Mouse (Mus musculus): Measurements from ENCODE around the gene Gm20721. TPM values are rescaled to one million over a fixed set of nuclear protein-coding genes. Genes with fewer than 3 reads are reported as not detected.

The Gm20721 gene
- total and polyA plus RNA-seq, 3 experiments = 55.7 to 363 TPM; not detected in 1

GRCm38 (mm10) chr2:174302526-174302925 is 44.0 kb downstream of the Gm20721 start:
- no peak for DNase-seq (ENCODE audit: extremely low read depth)
- no peaks in the 10 kb centered on the region for H3K4me1 ChIP-seq (ENCODE audit: control insufficient read depth in 1 of 2, insufficient read depth in 2 of 2)
- dilution Hi-C loops (cut with MboI; ENCODE audit: extremely low pct_ligation_motif_present, extremely low pct_unique_long_range_greater_than_20kb, low sequenced_read_pairs) = no loop called here
- H3K4me3 ChIP-seq (replicated peaks in 1 of 3; ENCODE audit: low read depth in 2 of 3, low read length in 2 of 3, poor library complexity in 1 of 3) = no peak overlapping the region
- peaks cover 32% of the 10 kb centered on the region for H3K9me3 ChIP-seq (replicated peaks; ENCODE audit: low read length)
- H3K79me2 ChIP-seq (replicated peaks; ENCODE audit: control insufficient read depth, extremely low read depth, insufficient read depth, poor library complexity, severe bottlenecking) = no peaks in the 10 kb centered on the region
- no peaks in the 10 kb centered on the region for H3K27me3 ChIP-seq (replicated peaks)
- H3K27ac ChIP-seq (ENCODE audit: insufficient read depth, low read depth) = no peak overlapping the region
- in situ Hi-C loops (cut with MboI; ENCODE audit: low pct_ligation_motif_present, low pct_unique_long_range_greater_than_20kb, low sequenced_read_pairs) = no loop called here
- H3K4me2 ChIP-seq (ENCODE audit: insufficient read depth, low read depth, poor library complexity, severe bottlenecking) = no peak overlapping the region
- no peak overlapping the region for H3K9ac ChIP-seq (ENCODE audit: insufficient read depth, low read depth)
- no peaks in the 10 kb centered on the region for H3K36me3 ChIP-seq (replicated peaks in 1 of 2; ENCODE audit: control insufficient read depth in 1 of 2, insufficient read depth in 1 of 2, low read length in 1 of 2)
- no peak for TF ChIP-seq CTCF (conservative IDR thresholded peaks at IDR 0.05 in 1 of 2, IDR thresholded peaks at IDR 0.05 in 1 of 2; ENCODE audit: low read depth in 2 of 2, low read length in 2 of 2)
- no peak for TF ChIP-seq GABPA (IDR thresholded peaks at IDR 0.05; ENCODE audit: insufficient replicate concordance, low read depth, low read length)
- no peak for TF ChIP-seq SMC3 (IDR thresholded peaks at IDR 0.05; ENCODE audit: low read depth, low read length)
- no peak for TF ChIP-seq ZNF384 (IDR thresholded peaks at IDR 0.05; ENCODE audit: low read depth, low read length)
- no peak for TF ChIP-seq TBP (conservative IDR thresholded peaks at IDR 0.05; ENCODE audit: low read depth, low read length)
- no peak for TF ChIP-seq RCOR1 (conservative IDR thresholded peaks at IDR 0.05; ENCODE audit: low read depth, low read length)
- TF ChIP-seq KAT2A (IDR thresholded peaks at IDR 0.05; ENCODE audit: insufficient replicate concordance, low read length) = no peak
- TF ChIP-seq MYC (IDR thresholded peaks at IDR 0.05; ENCODE audit: low read depth, low read length) = no peak
- TF ChIP-seq USF1 (IDR thresholded peaks at IDR 0.05; ENCODE audit: low read depth, low read length) = no peak

- no peaks in the 10 kb centered on the region for H3K79me2 ChIP-seq (replicated peaks; ENCODE audit: control insufficient read depth, extremely low read depth, insufficient read depth, poor library complexity, severe bottlenecking)
- in situ Hi-C loops (cut with MboI; ENCODE audit: low pct_ligation_motif_present, low pct_unique_long_range_greater_than_20kb, low sequenced_read_pairs) (no loop called here), dilution Hi-C loops (cut with MboI; ENCODE audit: extremely low pct_ligation_motif_present, extremely low pct_unique_long_range_greater_than_20kb, low sequenced_read_pairs) (no loop called here)
- no peak for DNase-seq (ENCODE audit: extremely low read depth)
- H3K4me3 ChIP-seq (replicated peaks in 1 of 3; ENCODE audit: low read depth in 2 of 3, low read length in 2 of 3, poor library complexity in 1 of 3) = no peak overlapping the region
- H3K27ac ChIP-seq (ENCODE audit: insufficient read depth, low read depth) = no peak overlapping the region
- no peak overlapping the region for H3K9ac ChIP-seq (ENCODE audit: insufficient read depth, low read depth)
- H3K9me3 ChIP-seq (replicated peaks; ENCODE audit: low read length) = peaks cover 36% of the 10 kb centered on the region
- H3K4me1 ChIP-seq (ENCODE audit: control insufficient read depth in 1 of 2, insufficient read depth in 2 of 2) = no peaks in the 10 kb centered on the region
- no peaks in the 10 kb centered on the region for H3K36me3 ChIP-seq (replicated peaks in 1 of 2; ENCODE audit: control insufficient read depth in 1 of 2, insufficient read depth in 1 of 2, low read length in 1 of 2)
- H3K4me2 ChIP-seq (ENCODE audit: insufficient read depth, low read depth, poor library complexity, severe bottlenecking) = no peak overlapping the region
- TF ChIP-seq ETS1 (conservative IDR thresholded peaks at IDR 0.05; ENCODE audit: low read depth, low read length) = no peak
- H3K27me3 ChIP-seq (replicated peaks) = no peaks in the 10 kb centered on the region
Measured at GRCm38 (mm10) chr2:174300666-174301065, 45.8 kb downstream of the Gm20721 start.

GRCm38 (mm10) chr2:174300186-174300585 is 46.3 kb downstream of the Gm20721 start:
- no peak overlapping the region for H3K4me2 ChIP-seq (ENCODE audit: insufficient read depth, low read depth, poor library complexity, severe bottlenecking)
- H3K27ac ChIP-seq (ENCODE audit: insufficient read depth, low read depth) = no peak overlapping the region
- H3K27me3 ChIP-seq (replicated peaks) = no peaks in the 10 kb centered on the region
- H3K36me3 ChIP-seq (replicated peaks in 1 of 2; ENCODE audit: control insufficient read depth in 1 of 2, insufficient read depth in 1 of 2, low read length in 1 of 2) = no peaks in the 10 kb centered on the region
- H3K79me2 ChIP-seq (replicated peaks; ENCODE audit: control insufficient read depth, extremely low read depth, insufficient read depth, poor library complexity, severe bottlenecking) = no peaks in the 10 kb centered on the region
- DNase-seq (ENCODE audit: extremely low read depth) = no peak
- no peak overlapping the region for H3K4me3 ChIP-seq (replicated peaks in 1 of 3; ENCODE audit: low read depth in 2 of 3, low read length in 2 of 3, poor library complexity in 1 of 3)
- no peaks in the 10 kb centered on the region for H3K4me1 ChIP-seq (ENCODE audit: control insufficient read depth in 1 of 2, insufficient read depth in 2 of 2)
- H3K9me3 ChIP-seq (replicated peaks; ENCODE audit: low read length) = peaks cover 36% of the 10 kb centered on the region
- H3K9ac ChIP-seq (ENCODE audit: insufficient read depth, low read depth) = no peak overlapping the region
- TF ChIP-seq ELF1 (IDR thresholded peaks at IDR 0.05; ENCODE audit: low read depth, low read length) (no peak), MEF2A (IDR thresholded peaks at IDR 0.05; ENCODE audit: borderline replicate concordance, low read depth, low read length) (no peak), TCF12 (IDR thresholded peaks at IDR 0.05; ENCODE audit: low read depth, low read length) (no peak), ZMIZ1 (IDR thresholded peaks at IDR 0.05; ENCODE audit: low read depth, low read length) (no peak), USF2 (conservative IDR thresholded peaks at IDR 0.05; ENCODE audit: low read depth, low read length) (no peak)
- dilution Hi-C loops (cut with MboI; ENCODE audit: extremely low pct_ligation_motif_present, extremely low pct_unique_long_range_greater_than_20kb, low sequenced_read_pairs) = no loop called here
- in situ Hi-C loops (cut with MboI; ENCODE audit: low pct_ligation_motif_present, low pct_unique_long_range_greater_than_20kb, low sequenced_read_pairs) = no loop called here
